Mouse (Mus musculus) hindbrain, embryonic 14.5 days (tissue): ENCODE results near the gene Stat5a. TPM values are rescaled to one million over a fixed set of nuclear protein-coding genes. Genes with fewer than 3 reads are reported as not detected.

Experiments
- ATAC-seq: fragments of 200-750 bp; cut with Nextera tagmentation; 2 replicates; pipeline ENCODE4 v1.8.0; 2017; ENCODE audit warnings: moderate number of reproducible peaks, mild to moderate bottlenecking, moderate TSS enrichment, moderate library complexity; ENCODE audit not compliant: low FRiP score
- DNase-seq: peaks from one replicate; pipeline ENCODE4 v3.0.0-alpha.2; 2015; ENCODE audit warnings: low spot score
- H3K27ac ChIP-seq: fragments of 300-500 bp; sonication (generic); 2 replicates; pipeline ENCODE4 v1.5.1; 2014; ENCODE audit warnings: mild to moderate bottlenecking, moderate library complexity
- H3K27me3 ChIP-seq: fragments of 300-500 bp; sonication (generic); 2 replicates; pipeline ENCODE4 v1.6.1; 2014; ENCODE audit warnings: mild to moderate bottlenecking, low read length, mixed read lengths; ENCODE audit not compliant: control insufficient read depth, insufficient read depth
- H3K36me3 ChIP-seq: fragments of 300-500 bp; sonication (generic); replicated peaks from 2 replicates; pipeline ENCODE4 v1.6.1; 2014; ENCODE audit not compliant: control insufficient read depth, insufficient read depth
- H3K4me1 ChIP-seq: fragments of 300-500 bp; sonication (generic); replicated peaks from 2 replicates; pipeline ENCODE4 v1.6.1; 2014; ENCODE audit warnings: antibody characterized with exemption, low read length, mixed read lengths; ENCODE audit not compliant: control insufficient read depth, insufficient read depth
- H3K4me2 ChIP-seq: fragments of 300-500 bp; sonication (generic); replicated peaks from 2 replicates; pipeline ENCODE4 v1.6.1; 2014; ENCODE audit warnings: mild to moderate bottlenecking, moderate library complexity
- H3K4me3 ChIP-seq: fragments of 300-500 bp; sonication (generic); replicated peaks from 2 replicates; pipeline ENCODE4 v1.5.1; 2014; ENCODE audit warnings: mild to moderate bottlenecking, low read length
- H3K9ac ChIP-seq: fragments of 300-500 bp; sonication (generic); 2 replicates; pipeline ENCODE4 v1.6.1; 2014
- H3K9me3 ChIP-seq: fragments of 300-500 bp; sonication (generic); 2 replicates; pipeline ENCODE4 v1.6.1; 2016; ENCODE audit warnings: low read length; ENCODE audit not compliant: control insufficient read depth
- WGBS: fragments of 180-500 bp; shearing (Covaris S2); extraction: QIAGEN DNeasy Blood & Tissue Kit; methylation state at CpG from one replicate; pipeline ENCODE4 v1.1.7; 2014; 5-methylcytosine and 5-hydroxymethylcytosine counted together
- polyA plus RNA-seq: library from polyadenylated mRNA; unstranded; fragments of >200 nt; fragmentation: Nextera tagmentation; extraction: Ambion mirVana; gene quantifications from 2 replicates; pipeline ENCODE4 v1.2.1, GENCODE M21; 2014

The Stat5a gene
- polyA plus RNA-seq, 1 experiment from 2014 or later = 1.4 TPM

DNA sequence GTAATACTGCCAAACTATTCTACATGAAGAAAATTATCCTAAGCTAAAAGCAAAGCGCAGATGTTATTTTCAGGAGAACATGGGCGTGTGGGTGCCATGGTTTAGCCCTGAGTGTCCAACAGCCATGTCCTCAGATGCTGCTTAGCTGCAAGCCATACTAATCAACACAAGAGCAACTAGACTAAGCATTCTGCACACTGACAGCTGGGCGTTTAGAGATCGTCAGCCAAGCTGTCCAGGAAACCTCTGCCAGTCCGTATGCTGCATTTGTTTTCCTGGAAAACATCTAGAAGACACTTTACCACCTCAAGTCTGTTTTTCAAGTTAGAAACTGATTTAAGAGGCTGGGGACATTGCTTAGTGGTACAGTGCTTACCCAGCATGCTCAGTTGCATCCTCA lies 55.3 kb downstream of the Stat5a start:
- Histone ChIP-seq H3K4me1 (no peaks in the 10 kb centered on the region), H3K9ac (no peak overlapping the region), H3K9me3 (no peaks in the 10 kb centered on the region), H3K4me3 (no peak overlapping the region), H3K27me3 (no peaks in the 10 kb centered on the region), H3K4me2 (no peak overlapping the region), H3K36me3 (0 out of 2 replicates have a peak, but pooled peaks cover 5% of the 10 kb centered on the region), H3K27ac (no peak overlapping the region)
- 90% methylated on average over 5 of the region's 5 CpGs for WGBS
- DNase-seq (no peak), ATAC-seq (no peak)

DNA sequence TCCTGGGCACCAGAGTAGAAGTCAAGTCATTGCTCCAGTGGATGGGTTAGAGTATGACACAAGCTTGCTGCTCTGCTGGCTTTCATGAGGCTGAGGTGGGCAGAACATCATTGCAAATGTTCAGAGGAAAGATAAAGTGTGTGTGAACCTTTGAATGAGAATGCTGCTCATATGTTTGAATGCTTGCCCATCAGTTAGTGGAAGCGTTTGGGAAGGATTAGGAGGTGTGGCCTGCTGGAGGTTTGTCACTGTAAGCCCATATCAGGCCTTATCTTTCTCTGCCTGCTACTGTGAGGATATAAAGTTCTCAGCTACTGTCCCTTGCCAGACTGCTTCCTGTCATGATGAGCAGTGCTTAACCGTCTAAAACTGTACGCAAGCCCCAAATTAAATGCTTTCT lies 55.9 kb downstream of the Stat5a start:
- H3K4me1 ChIP-seq = no peaks in the 10 kb centered on the region
- no peak overlapping the region for H3K9ac ChIP-seq
- H3K27ac ChIP-seq = no peak overlapping the region
- H3K9me3 ChIP-seq = no peaks in the 10 kb centered on the region
- DNase-seq = no peak
- no peak overlapping the region for H3K4me2 ChIP-seq
- H3K27me3 ChIP-seq = no peaks in the 10 kb centered on the region
- no peak for ATAC-seq
- no peak overlapping the region for H3K4me3 ChIP-seq
- no peaks in the 10 kb centered on the region for H3K36me3 ChIP-seq
- WGBS = 96% methylated on average over 3 of the region's 3 CpGs

DNA sequence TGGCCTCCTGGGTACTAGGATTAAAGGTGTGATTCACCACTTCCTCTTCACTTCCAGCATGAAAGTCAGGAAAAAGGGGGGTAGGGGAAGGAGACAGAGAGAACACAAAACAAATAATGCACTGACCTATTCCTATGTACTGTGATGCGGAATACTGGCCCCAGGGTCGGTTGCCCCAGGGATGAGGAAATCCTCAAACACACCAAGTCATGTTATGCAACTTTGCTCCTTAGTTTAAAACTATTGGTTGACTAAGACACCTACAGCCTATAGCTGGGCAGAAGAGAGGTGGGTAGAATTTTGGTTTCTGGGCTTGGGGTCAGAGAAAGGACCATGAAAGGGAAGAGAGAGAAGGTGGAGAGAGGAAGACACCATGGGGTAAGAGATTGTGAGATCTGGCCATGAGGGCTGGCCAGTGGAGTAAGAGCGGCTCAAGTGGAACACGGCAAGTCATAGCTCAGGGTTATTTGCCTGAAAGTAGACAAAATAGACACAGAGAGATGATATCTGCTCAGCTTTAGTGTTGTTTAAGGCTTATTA lies 57.4 kb downstream of the Stat5a start:
- Histone ChIP-seq H3K4me3 (no peak overlapping the region), H3K36me3 (no peaks in the 10 kb centered on the region), H3K9me3 (no peaks in the 10 kb centered on the region), H3K27me3 (no peaks in the 10 kb centered on the region), H3K9ac (no peak overlapping the region), H3K27ac (no peak overlapping the region), H3K4me2 (no peak overlapping the region), H3K4me1 (no peaks in the 10 kb centered on the region)
- DNase-seq (no peak), ATAC-seq (no peak)
- WGBS = 93% methylated on average over 4 of the region's 4 CpGs

DNA sequence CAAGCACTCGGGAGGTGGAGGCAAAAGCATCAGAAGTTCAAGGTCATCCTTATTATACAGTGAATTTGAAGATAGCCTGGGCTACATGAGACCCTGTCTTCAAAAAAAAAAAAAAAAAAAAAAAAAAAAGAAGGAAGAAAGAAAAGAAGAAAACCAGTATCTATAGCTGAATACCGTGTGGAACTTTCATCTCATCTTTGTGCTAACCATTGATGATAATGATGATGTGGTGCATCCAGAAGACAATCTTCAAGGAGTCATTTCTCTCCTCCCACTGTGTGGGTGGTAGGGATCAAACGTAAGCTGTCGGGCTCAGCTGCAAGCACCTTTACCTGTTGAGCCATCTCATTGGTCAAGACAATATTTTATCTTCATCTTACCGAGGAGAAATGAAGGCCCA lies 58.9 kb downstream of the Stat5a start:
- WGBS = 87% methylated on average over 5 of the region's 5 CpGs
- H3K4me3 ChIP-seq = no peak overlapping the region
- H3K4me2 ChIP-seq = no peak overlapping the region
- H3K27me3 ChIP-seq = no peaks in the 10 kb centered on the region
- no peaks in the 10 kb centered on the region for H3K9me3 ChIP-seq
- no peaks in the 10 kb centered on the region for H3K36me3 ChIP-seq
- no peak overlapping the region for H3K27ac ChIP-seq
- ATAC-seq (no peak), DNase-seq (no peak)
- H3K9ac ChIP-seq = no peak overlapping the region
- H3K4me1 ChIP-seq = no peaks in the 10 kb centered on the region

DNA sequence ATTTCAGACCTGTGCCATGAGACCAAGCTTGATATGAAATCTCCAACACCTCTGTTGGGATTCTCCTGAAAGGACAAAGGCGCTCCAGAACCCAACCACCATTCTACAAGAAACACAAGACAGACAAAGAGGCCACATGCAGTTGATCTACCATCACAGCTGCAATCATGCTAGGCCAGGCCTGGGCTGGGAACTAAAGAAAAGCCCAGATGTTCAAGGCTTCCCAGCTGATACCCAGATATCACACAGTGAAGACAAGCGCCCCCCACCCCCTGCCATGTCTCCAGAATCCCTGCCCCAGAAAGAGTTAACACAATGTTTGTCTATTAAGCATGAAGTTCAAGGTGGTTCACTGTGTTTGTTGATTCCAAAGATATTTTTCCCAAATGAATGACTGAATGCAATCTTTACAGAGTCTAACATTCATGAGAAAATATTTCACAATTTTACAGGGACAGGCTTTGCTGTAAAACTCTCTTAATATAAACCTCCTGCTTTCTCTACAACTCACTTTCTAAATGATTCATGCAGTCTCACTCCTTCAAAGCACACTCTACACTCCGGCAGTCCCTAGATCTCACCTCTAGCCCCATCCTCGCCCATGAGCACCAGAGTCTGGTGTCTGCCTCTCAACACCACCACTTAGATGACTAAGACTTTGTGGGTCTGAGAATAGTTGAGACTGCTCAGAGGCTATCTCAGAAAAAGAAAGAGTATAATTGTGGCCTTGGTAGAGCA lies 61.9 kb downstream of the Stat5a start:
- Histone ChIP-seq H3K27ac (no peak overlapping the region), H3K9ac (no peak overlapping the region), H3K4me1 (no peaks in the 10 kb centered on the region), H3K9me3 (no peaks in the 10 kb centered on the region), H3K27me3 (no peaks in the 10 kb centered on the region), H3K4me2 (no peak overlapping the region), H3K4me3 (no peak overlapping the region), H3K36me3 (no peaks in the 10 kb centered on the region)
- no peak for ATAC-seq
- 95% methylated on average over 4 of the region's 4 CpGs for WGBS
- DNase-seq = no peak

DNA sequence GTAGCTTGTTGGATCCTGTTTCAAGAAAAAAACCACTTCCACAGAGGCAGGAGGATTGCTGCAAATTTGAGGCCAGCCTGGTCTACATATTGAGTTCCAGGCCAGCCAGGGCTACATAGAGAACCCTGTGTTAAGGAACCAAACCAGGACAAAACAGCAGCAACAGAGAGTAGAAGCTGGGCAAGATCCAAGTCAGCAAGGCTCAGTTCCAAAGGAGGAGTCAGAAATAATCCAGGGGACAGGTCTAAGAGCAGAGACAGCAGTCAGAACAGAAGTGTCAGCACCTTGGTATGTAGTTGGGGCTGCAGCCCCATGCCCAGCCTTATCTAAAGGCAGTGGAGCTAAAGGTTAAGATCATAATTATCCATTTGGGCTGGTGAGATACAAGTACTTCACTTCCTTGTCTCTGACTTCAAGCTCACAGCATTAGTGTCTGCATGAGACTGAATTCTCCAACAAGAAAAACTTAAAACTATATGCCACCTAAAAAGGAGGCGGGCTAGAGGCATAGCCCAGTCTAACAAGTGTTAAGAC lies 65.3 kb downstream of the Stat5a start:
- 92% methylated on average over 1 of the region's 1 CpGs for WGBS
- H3K4me2 ChIP-seq = no peak overlapping the region
- ATAC-seq (no peak), DNase-seq (no peak)
- no peaks in the 10 kb centered on the region for H3K27me3 ChIP-seq
- no peaks in the 10 kb centered on the region for H3K36me3 ChIP-seq
- no peaks in the 10 kb centered on the region for H3K4me1 ChIP-seq
- no peak overlapping the region for H3K9ac ChIP-seq
- no peak overlapping the region for H3K27ac ChIP-seq
- H3K9me3 ChIP-seq = no peaks in the 10 kb centered on the region
- H3K4me3 ChIP-seq = no peak overlapping the region

DNA sequence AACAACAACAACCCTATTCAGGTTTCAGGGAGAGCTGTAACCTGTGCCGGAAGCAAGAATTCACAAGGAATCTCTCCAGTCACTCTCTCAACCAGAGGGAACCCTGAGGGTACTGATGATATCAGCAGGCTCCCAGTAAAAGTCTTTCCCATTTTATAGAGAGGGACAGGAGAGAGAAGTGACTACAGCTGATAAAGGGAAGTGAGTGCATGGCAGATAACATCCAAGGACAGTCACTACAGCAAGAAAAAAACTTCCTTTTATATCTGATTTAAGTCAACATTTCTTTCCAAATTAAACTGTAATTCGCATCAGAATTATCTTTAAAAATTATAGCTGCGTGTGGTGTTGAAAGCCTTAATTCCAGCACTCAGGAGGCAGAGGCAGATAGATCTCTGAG lies 68.2 kb downstream of the Stat5a start:
- no peaks in the 10 kb centered on the region for H3K27me3 ChIP-seq
- no peak overlapping the region for H3K4me2 ChIP-seq
- no peak for DNase-seq
- ATAC-seq = no peak
- H3K36me3 ChIP-seq = no peaks in the 10 kb centered on the region; the same call in 1 of the 2 replicates
- no peaks in the 10 kb centered on the region for H3K4me1 ChIP-seq
- no peak overlapping the region for H3K9ac ChIP-seq
- no peaks in the 10 kb centered on the region for H3K9me3 ChIP-seq
- 93% methylated on average over 3 of the region's 3 CpGs for whole genome bisulfite sequencing
- no peak overlapping the region for H3K27ac ChIP-seq
- H3K4me3 ChIP-seq = no peak overlapping the region

DNA sequence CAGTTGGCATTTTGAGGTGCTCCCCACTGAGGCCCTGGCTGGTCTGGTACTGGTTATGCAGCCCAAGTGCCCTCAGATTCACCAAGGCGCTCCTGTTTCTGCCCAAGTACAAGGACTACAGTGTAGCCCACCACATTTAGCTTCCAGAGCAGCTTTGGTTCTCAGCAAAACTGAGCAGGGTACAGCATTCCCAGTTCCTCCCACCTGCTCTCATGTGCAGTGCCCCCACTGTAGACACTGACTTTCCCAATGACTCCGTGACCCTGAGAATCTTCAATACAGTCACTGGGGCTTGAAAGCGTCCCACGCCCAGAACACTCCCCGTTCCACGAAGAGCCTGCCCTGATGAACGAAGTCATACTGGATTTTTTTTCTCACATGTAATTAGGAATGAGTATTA lies 71.5 kb downstream of the Stat5a start:
- no peak overlapping the region for H3K9ac ChIP-seq
- 84% methylated on average over 7 of the region's 7 CpGs for WGBS
- H3K4me2 ChIP-seq = no peak overlapping the region
- H3K27me3 ChIP-seq = no peaks in the 10 kb centered on the region
- H3K4me1 ChIP-seq = no peaks in the 10 kb centered on the region
- H3K9me3 ChIP-seq = no peaks in the 10 kb centered on the region
- H3K4me3 ChIP-seq = no peak overlapping the region
- DNase-seq (no peak), ATAC-seq (no peak)
- H3K27ac ChIP-seq = no peak overlapping the region
- H3K36me3 ChIP-seq = no peaks in the 10 kb centered on the region; the same call in 1 of the 2 replicates

DNA sequence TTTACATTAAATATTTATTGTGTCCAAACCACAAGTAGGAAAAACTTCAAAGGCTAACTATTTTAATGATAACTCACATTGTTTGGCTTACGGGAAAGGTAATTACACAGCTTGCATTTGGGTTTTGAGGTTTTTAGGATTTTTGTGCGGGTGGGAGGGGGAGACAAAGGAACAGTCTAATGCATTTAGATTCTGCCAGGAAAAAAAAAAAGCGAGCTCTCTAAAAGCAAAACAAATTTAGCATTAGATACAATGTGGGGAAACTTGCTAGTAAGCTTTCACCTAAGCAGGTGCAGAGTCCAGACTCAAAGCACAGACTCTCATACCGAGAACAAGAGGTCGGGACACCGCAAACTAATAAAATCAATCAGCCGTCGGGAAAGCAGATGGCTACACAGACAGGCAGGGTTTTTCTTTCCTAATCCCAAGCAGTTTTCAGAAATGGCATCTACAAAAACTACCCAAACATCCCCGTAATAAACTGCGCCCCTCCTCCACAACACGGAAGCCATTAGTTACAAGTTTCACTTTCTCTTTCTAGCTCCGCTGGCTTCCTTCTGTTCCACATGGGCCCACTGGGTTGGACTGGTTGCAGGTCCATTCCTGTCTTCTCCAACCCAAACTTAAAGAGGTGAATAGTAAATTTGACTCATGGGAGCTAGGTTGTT lies 72.2 kb downstream of the Stat5a start:
- H3K9ac ChIP-seq = no peak overlapping the region
- H3K27ac ChIP-seq = no peak overlapping the region
- no peaks in the 10 kb centered on the region for H3K27me3 ChIP-seq
- no peak overlapping the region for H3K4me3 ChIP-seq
- no peaks in the 10 kb centered on the region; the same call in 1 of the 2 replicates for H3K36me3 ChIP-seq
- no peaks in the 10 kb centered on the region for H3K4me1 ChIP-seq
- DNase-seq = no peak
- ATAC-seq = no peak
- no peak overlapping the region for H3K4me2 ChIP-seq
- WGBS = 74% methylated on average over 12 of the region's 12 CpGs
- no peaks in the 10 kb centered on the region for H3K9me3 ChIP-seq
